Mouse (Mus musculus): Measurements from ENCODE around the gene Slc44a2. TPM values are rescaled to one million over a fixed set of nuclear protein-coding genes. Genes with fewer than 3 reads are reported as not detected.

Gene Slc44a2
- polyA plus RNA-seq, 1 experiment from 2014 or later = 116 TPM

- no peak overlapping the region for H3K4me2 ChIP-seq (ENCODE audit: low read depth, low read length)
- no peaks in the 10 kb centered on the region for H3K27me3 ChIP-seq (ENCODE audit: control insufficient read depth, insufficient read depth, low read length)
- H3K9ac ChIP-seq (ENCODE audit: low read length) = no peak overlapping the region
Measured at GRCm38 (mm10) chr9:21334747-21335146, 14.2 kb downstream of the Slc44a2 start.

GRCm38 (mm10) chr9:21335391-21335790 is 14.9 kb downstream of the Slc44a2 start:
- WGBS = 74% methylated on average over 4 of the region's 4 CpGs
- Histone ChIP-seq H3K9ac (ENCODE audit: low read length) (no peak overlapping the region; the same call in 1 of the 2 replicates), H3K36me3 (ENCODE audit: control insufficient read depth, insufficient read depth, low read length) (no peaks in the 10 kb centered on the region), H3K27me3 (ENCODE audit: control insufficient read depth, insufficient read depth, low read length) (no peaks in the 10 kb centered on the region), H3K4me1 (ENCODE audit: control insufficient read depth, insufficient read depth, low read length) (peaks cover 2% of the 10 kb centered on the region; the same call in 1 of the 2 replicates), H3K9me3 (replicated peaks; ENCODE audit: control insufficient read depth, low read length) (no peaks in the 10 kb centered on the region), H3K4me2 (ENCODE audit: low read depth, low read length) (no peak overlapping the region), H3K4me3 (replicated peaks; ENCODE audit: low read length) (no peak overlapping the region), H3K27ac (ENCODE audit: low read length) (no peak overlapping the region)
- ATAC-seq (ENCODE audit: insufficient read depth, low FRiP score) = no peak

More at GRCm38 (mm10) chr9:21334747-21335146, 14.2 kb downstream of the Slc44a2 start:
- no peak for ATAC-seq (ENCODE audit: insufficient read depth, low FRiP score)
- Histone ChIP-seq H3K4me1 (ENCODE audit: control insufficient read depth, insufficient read depth, low read length) (peaks cover 2% of the 10 kb centered on the region; the same call in 1 of the 2 replicates), H3K27ac (ENCODE audit: low read length) (no peak overlapping the region), H3K4me3 (replicated peaks; ENCODE audit: low read length) (no peak overlapping the region), H3K9me3 (replicated peaks; ENCODE audit: control insufficient read depth, low read length) (no peaks in the 10 kb centered on the region), H3K36me3 (ENCODE audit: control insufficient read depth, insufficient read depth, low read length) (no peaks in the 10 kb centered on the region)

GRCm38 (mm10) chr9:21336491-21336890 is 16.0 kb downstream of the Slc44a2 start:
- WGBS = 78% methylated on average over 8 of the region's 8 CpGs
- no peak overlapping the region for H3K27ac ChIP-seq (ENCODE audit: low read length)
- no peak overlapping the region for H3K4me3 ChIP-seq (replicated peaks; ENCODE audit: low read length)
- no peaks in the 10 kb centered on the region for H3K9me3 ChIP-seq (replicated peaks; ENCODE audit: control insufficient read depth, low read length)
- no peaks in the 10 kb centered on the region for H3K27me3 ChIP-seq (ENCODE audit: control insufficient read depth, insufficient read depth, low read length)
- no peak overlapping the region for H3K4me2 ChIP-seq (ENCODE audit: low read depth, low read length)
- no peak for ATAC-seq (ENCODE audit: insufficient read depth, low FRiP score)
- H3K36me3 ChIP-seq (ENCODE audit: control insufficient read depth, insufficient read depth, low read length) = no peaks in the 10 kb centered on the region
- peaks cover 2% of the 10 kb centered on the region; the same call in 1 of the 2 replicates for H3K4me1 ChIP-seq (ENCODE audit: control insufficient read depth, insufficient read depth, low read length)
- H3K9ac ChIP-seq (ENCODE audit: low read length) = no peak overlapping the region

- peak overlapping the region; percentile 86 for H3K27ac ChIP-seq (ENCODE audit: low read length)
- WGBS = 24% methylated on average over 20 of the region's 20 CpGs
- H3K36me3 ChIP-seq (ENCODE audit: control insufficient read depth, insufficient read depth, low read length) = peaks cover 7% of the 10 kb centered on the region
- peak overlapping the region; percentile 44 for H3K4me2 ChIP-seq (ENCODE audit: low read depth, low read length)
- no peaks in the 10 kb centered on the region for H3K27me3 ChIP-seq (ENCODE audit: control insufficient read depth, insufficient read depth, low read length)
- H3K4me3 ChIP-seq (replicated peaks; ENCODE audit: low read length) = peak overlapping the region; percentile 50
- H3K9ac ChIP-seq (ENCODE audit: low read length) = peak overlapping the region; percentile 74
- H3K4me1 ChIP-seq (ENCODE audit: control insufficient read depth, insufficient read depth, low read length) = peaks cover 2% of the 10 kb centered on the region; the same call in 1 of the 2 replicates
- peak; percentile 92 for ATAC-seq (ENCODE audit: insufficient read depth, low FRiP score)
- no peaks in the 10 kb centered on the region for H3K9me3 ChIP-seq (replicated peaks; ENCODE audit: control insufficient read depth, low read length)
Measured at GRCm38 (mm10) chr9:21337652-21338051, 17.2 kb downstream of the Slc44a2 start.

GRCm38 (mm10) chr9:21340411-21340810 is 19.9 kb downstream of the Slc44a2 start:
- 56% methylated on average over 4 of the region's 4 CpGs for WGBS
- no peak overlapping the region for H3K4me3 ChIP-seq (replicated peaks; ENCODE audit: low read length)
- peaks cover 13% of the 10 kb centered on the region for H3K36me3 ChIP-seq (ENCODE audit: control insufficient read depth, insufficient read depth, low read length)
- H3K27ac ChIP-seq (ENCODE audit: low read length) = 0 out of 2 replicates have a peak overlapping the region, but pooled peaks have one; percentile 5
- H3K9ac ChIP-seq (ENCODE audit: low read length) = no peak overlapping the region
- peak; percentile 56; the same call in 1 of the 2 replicates for ATAC-seq (ENCODE audit: insufficient read depth, low FRiP score)
- no peaks in the 10 kb centered on the region for H3K27me3 ChIP-seq (ENCODE audit: control insufficient read depth, insufficient read depth, low read length)
- H3K4me2 ChIP-seq (ENCODE audit: low read depth, low read length) = no peak overlapping the region
- H3K4me1 ChIP-seq (ENCODE audit: control insufficient read depth, insufficient read depth, low read length) = no peaks in the 10 kb centered on the region; the same call in 1 of the 2 replicates
- H3K9me3 ChIP-seq (replicated peaks; ENCODE audit: control insufficient read depth, low read length) = no peaks in the 10 kb centered on the region

GRCm38 (mm10) chr9:21346627-21347365 is 26.3 kb downstream of the Slc44a2 start:
- Histone ChIP-seq H3K9me3 (replicated peaks; ENCODE audit: control insufficient read depth, low read length) (no peaks in the 10 kb centered on the region), H3K9ac (ENCODE audit: low read length) (no peak overlapping the region), H3K27ac (ENCODE audit: low read length) (no peak overlapping the region), H3K27me3 (ENCODE audit: control insufficient read depth, insufficient read depth, low read length) (no peaks in the 10 kb centered on the region), H3K4me1 (ENCODE audit: control insufficient read depth, insufficient read depth, low read length) (no peaks in the 10 kb centered on the region), H3K4me2 (ENCODE audit: low read depth, low read length) (no peak overlapping the region), H3K4me3 (replicated peaks; ENCODE audit: low read length) (no peak overlapping the region), H3K36me3 (ENCODE audit: control insufficient read depth, insufficient read depth, low read length) (peaks cover 26% of the 10 kb centered on the region)
- 74% methylated on average over 16 of the region's 16 CpGs for WGBS
- peak; percentile 68; the same call in 1 of the 2 replicates for ATAC-seq (ENCODE audit: insufficient read depth, low FRiP score)

GRCm38 (mm10) chr9:21348152-21348551 is 27.7 kb downstream of the Slc44a2 start:
- H3K27ac ChIP-seq (ENCODE audit: low read length) = no peak overlapping the region
- ATAC-seq (ENCODE audit: insufficient read depth, low FRiP score) = no peak
- H3K9me3 ChIP-seq (replicated peaks; ENCODE audit: control insufficient read depth, low read length) = no peaks in the 10 kb centered on the region
- H3K9ac ChIP-seq (ENCODE audit: low read length) = no peak overlapping the region
- no peak overlapping the region for H3K4me3 ChIP-seq (replicated peaks; ENCODE audit: low read length)
- 77% methylated on average over 3 of the region's 3 CpGs for WGBS
- H3K4me2 ChIP-seq (ENCODE audit: low read depth, low read length) = no peak overlapping the region
- no peaks in the 10 kb centered on the region for H3K4me1 ChIP-seq (ENCODE audit: control insufficient read depth, insufficient read depth, low read length)
- peaks cover 18% of the 10 kb centered on the region for H3K36me3 ChIP-seq (ENCODE audit: control insufficient read depth, insufficient read depth, low read length)
- H3K27me3 ChIP-seq (ENCODE audit: control insufficient read depth, insufficient read depth, low read length) = no peaks in the 10 kb centered on the region

- Histone ChIP-seq H3K9me3 (replicated peaks; ENCODE audit: control insufficient read depth, low read length) (no peaks in the 10 kb centered on the region), H3K4me3 (replicated peaks; ENCODE audit: low read length) (no peak overlapping the region), H3K27ac (ENCODE audit: low read length) (no peak overlapping the region), H3K36me3 (ENCODE audit: control insufficient read depth, insufficient read depth, low read length) (peaks cover 19% of the 10 kb centered on the region), H3K4me1 (ENCODE audit: control insufficient read depth, insufficient read depth, low read length) (no peaks in the 10 kb centered on the region), H3K9ac (ENCODE audit: low read length) (no peak overlapping the region), H3K4me2 (ENCODE audit: low read depth, low read length) (no peak overlapping the region), H3K27me3 (ENCODE audit: control insufficient read depth, insufficient read depth, low read length) (no peaks in the 10 kb centered on the region)
- ATAC-seq (ENCODE audit: insufficient read depth, low FRiP score) = peak; percentile 82; the same call in 1 of the 2 replicates
- 82% methylated on average over 7 of the region's 7 CpGs for WGBS
Measured at GRCm38 (mm10) chr9:21351178-21351577, 30.7 kb downstream of the Slc44a2 start.

GRCm38 (mm10) chr9:21351702-21352377 is 31.3 kb downstream of the Slc44a2 start:
- Histone ChIP-seq H3K4me1 (ENCODE audit: control insufficient read depth, insufficient read depth, low read length) (no peaks in the 10 kb centered on the region), H3K9me3 (replicated peaks; ENCODE audit: control insufficient read depth, low read length) (no peaks in the 10 kb centered on the region), H3K36me3 (ENCODE audit: control insufficient read depth, insufficient read depth, low read length) (peaks cover 15% of the 10 kb centered on the region), H3K4me2 (ENCODE audit: low read depth, low read length) (no peak overlapping the region), H3K27me3 (ENCODE audit: control insufficient read depth, insufficient read depth, low read length) (no peaks in the 10 kb centered on the region), H3K27ac (ENCODE audit: low read length) (no peak overlapping the region), H3K9ac (ENCODE audit: low read length) (no peak overlapping the region), H3K4me3 (replicated peaks; ENCODE audit: low read length) (no peak overlapping the region)
- no peak for ATAC-seq (ENCODE audit: insufficient read depth, low FRiP score)
- WGBS = 87% methylated on average over 4 of the region's 4 CpGs

All from stomach, embryonic 16.5 days (tissue).